Mouse (Mus musculus): ENCODE data around the gene Plcl2.

- TF ChIP-seq CTCF (conservative IDR thresholded peaks at IDR 0.05; ENCODE audit: insufficient read depth, insufficient read length, low read depth, low read length) (no peak), POLR2A (IDR thresholded peaks at IDR 0.05; ENCODE audit: low read depth, low read length) (no peak)
Observed at GRCm38 (mm10) chr17:50638791-50639190, 129.6 kb downstream of the Plcl2 start.

Measured in kidney, adult 2 months (tissue).